Mouse (Mus musculus) spleen, adult 2 months (tissue): ENCODE results near the gene Cldn18.

Experiments used
- CTCF ChIP-seq: fragments of 200-500 bp; IDR thresholded peaks from 2 replicates; pipeline ENCODE4 v1.5.1; 2011; ENCODE audit warnings: mild to moderate bottlenecking, inconsistent platforms; ENCODE audit not compliant: insufficient read depth, insufficient read length, insufficient replicate concordance; ENCODE audit errors: extremely low read depth
- POLR2A ChIP-seq: fragments of 200-500 bp; IDR thresholded peaks from 2 replicates; pipeline ENCODE4 v1.6.1; 2011; ENCODE audit warnings: low read depth, low read length, inconsistent platforms

DNA sequence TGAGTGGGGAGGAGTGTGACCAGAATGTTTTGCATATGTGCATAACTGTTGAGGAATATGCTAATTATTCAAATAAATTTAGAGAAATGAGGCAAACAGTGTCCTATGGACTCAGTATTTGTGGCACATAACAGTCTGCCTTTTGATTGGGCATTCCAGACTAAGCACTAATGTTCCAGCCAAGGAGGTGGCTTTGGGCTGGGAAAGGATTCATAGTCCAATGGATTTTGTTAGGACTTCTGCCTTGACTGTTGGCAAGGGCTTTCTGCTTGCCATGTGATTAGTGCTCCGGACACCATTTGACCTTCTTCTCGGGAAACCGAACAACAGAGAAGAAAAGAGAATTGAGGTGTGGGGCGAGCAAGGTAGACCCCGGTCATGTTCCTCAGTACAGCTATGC lies 27.3 kb downstream of the Cldn18 start:
- TF ChIP-seq CTCF (no peak), POLR2A (no peak)
